Mouse (Mus musculus): ENCODE measurements around the gene Zfp651. TPM values are rescaled to one million over a fixed set of nuclear protein-coding genes. Genes with fewer than 3 reads are reported as not detected.

Gene Zfp651
- 83.0 TPM for polyA plus RNA-seq (2014; fragmentation: Illumina TruSeq; extraction: RNeasy Lipid Tissue Mini Kit (QIAGEN cat#74804); ENCODE audit: low read depth, low replicate concordance)

DNA sequence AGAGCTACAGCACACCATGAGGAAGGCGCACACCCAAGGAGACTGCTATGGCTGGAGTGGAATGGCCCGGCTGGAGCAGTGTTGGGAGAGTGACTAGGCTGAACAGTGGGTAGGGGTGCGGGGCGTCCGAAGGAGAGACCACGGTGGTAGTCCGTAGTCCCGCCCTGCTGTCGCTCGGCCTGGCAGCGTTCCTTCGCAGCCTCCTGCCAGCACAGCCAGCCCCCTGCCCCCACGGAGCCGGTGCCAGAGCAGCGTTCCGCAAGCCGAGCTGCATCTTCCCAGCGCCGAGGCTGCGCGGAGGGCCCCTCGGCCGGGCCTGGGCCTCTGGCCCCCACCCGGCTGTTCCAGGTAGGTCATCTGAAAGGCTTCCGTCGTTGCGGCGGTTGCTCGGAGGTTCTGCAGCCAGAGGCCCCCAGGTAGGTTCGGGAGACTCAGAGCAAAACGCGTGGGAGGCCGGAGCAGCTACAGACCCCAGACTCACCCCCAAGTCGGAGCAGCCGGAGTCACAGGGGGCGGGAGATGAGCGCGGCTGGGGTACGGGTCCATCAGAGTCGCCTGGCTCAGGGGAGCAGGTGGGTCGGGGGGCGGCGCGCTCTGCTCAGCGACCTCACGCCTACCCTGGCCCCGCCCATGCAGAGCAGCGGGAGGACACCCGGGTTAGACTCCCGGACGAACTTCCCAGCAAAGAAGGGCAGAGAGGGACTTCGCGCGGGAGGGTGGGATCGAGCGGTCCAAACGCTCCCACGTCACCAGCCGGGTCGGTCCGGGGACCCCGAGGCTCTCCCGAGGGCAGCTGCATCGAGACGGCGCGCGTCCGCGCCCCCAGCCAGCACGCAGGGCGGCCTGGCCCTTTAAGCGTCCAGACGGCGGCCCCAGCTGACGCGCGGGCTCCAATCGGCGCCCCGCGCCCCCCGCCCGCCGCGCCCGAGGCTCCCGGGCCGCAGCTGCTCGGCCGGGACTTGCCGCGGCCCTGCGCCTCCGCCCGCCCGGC is at the start of gene Zfp651:
TSS of gene Zfp651 (plus strand) at position 240 of the 991 bp plus-strand sequence.

GRCm38 (mm10) chr9:121709898-121710583 is 49.1 kb upstream of the Zfp651 start, which contains the start of gene Ss18l2:
Gene Ss18l2 (plus strand): TSS chr9:121710329.

DNA sequence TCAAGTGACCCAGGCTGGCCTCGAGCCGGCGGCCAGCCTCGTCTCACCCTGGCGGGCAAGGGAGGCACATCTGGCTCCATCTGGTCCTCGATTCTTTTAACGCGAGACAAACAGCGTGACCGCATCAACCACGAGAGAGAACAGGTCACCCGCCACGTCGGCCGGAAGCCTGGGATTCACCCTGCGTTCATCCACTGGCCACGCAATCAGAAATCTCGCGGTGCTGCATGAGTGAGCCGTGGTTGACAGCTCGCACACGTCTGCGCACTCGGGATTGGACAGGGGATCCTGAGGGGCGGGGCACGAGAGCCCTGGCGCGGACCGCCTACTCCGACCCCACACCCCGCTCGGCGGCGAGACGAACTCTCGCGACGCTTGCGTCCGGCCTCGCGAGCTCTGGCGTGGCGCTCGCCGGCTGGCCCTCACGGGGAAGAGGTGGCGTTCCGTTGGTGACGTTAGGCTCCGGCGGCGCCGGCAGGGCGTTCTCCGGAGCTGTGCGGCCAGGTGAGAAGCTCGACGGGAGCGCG is 40.3 kb upstream of the Zfp651 start, which contains the start of gene Nktr:
TSS of gene Nktr (plus strand) at position 378 of the 527 bp plus-strand sequence.

GRCm38 (mm10) chr9:121777484-121778065 is 18.4 kb downstream of the Zfp651 start, which contains the start of gene Klhl40:
Gene Klhl40 (plus strand): TSS chr9:121777607.

GRCm38 (mm10) chr9:121791757-121792521 is 32.8 kb downstream of the Zfp651 start, which contains the start of gene Hhatl:
Gene Hhatl (minus strand): TSS chr9:121792507.

Other genes with a start within 250 kb of the Zfp651 start
- not detected for gene Lyzl4, start 117.2 kb upstream of the Zfp651 start, polyA plus RNA-seq (2014; fragmentation: Illumina TruSeq; extraction: RNeasy Lipid Tissue Mini Kit (QIAGEN cat#74804); ENCODE audit: low read depth, low replicate concordance)
- 0.29 TPM for gene Vipr1, start 116.6 kb upstream of the Zfp651 start, polyA plus RNA-seq (2014; fragmentation: Illumina TruSeq; extraction: RNeasy Lipid Tissue Mini Kit (QIAGEN cat#74804); ENCODE audit: low read depth, low replicate concordance)
- 5.1 TPM for gene Sec22c, start 53.8 kb upstream of the Zfp651 start, polyA plus RNA-seq (2014; fragmentation: Illumina TruSeq; extraction: RNeasy Lipid Tissue Mini Kit (QIAGEN cat#74804); ENCODE audit: low read depth, low replicate concordance)
- 186 TPM for gene Ss18l2, start 49.0 kb upstream of the Zfp651 start, polyA plus RNA-seq (2014; fragmentation: Illumina TruSeq; extraction: RNeasy Lipid Tissue Mini Kit (QIAGEN cat#74804); ENCODE audit: low read depth, low replicate concordance)
- 41.3 TPM for gene Nktr, start 40.2 kb upstream of the Zfp651 start, polyA plus RNA-seq (2014; fragmentation: Illumina TruSeq; extraction: RNeasy Lipid Tissue Mini Kit (QIAGEN cat#74804); ENCODE audit: low read depth, low replicate concordance)
- 19.7 TPM for gene Klhl40, start 18.3 kb downstream of the Zfp651 start, polyA plus RNA-seq (2014; fragmentation: Illumina TruSeq; extraction: RNeasy Lipid Tissue Mini Kit (QIAGEN cat#74804); ENCODE audit: low read depth, low replicate concordance)
- gene Hhatl, start 33.2 kb downstream of the Zfp651 start, polyA plus RNA-seq (2014; fragmentation: Illumina TruSeq; extraction: RNeasy Lipid Tissue Mini Kit (QIAGEN cat#74804); ENCODE audit: low read depth, low replicate concordance) = 107 TPM
- not detected for gene Ccdc13, start 80.1 kb downstream of the Zfp651 start, polyA plus RNA-seq (2014; fragmentation: Illumina TruSeq; extraction: RNeasy Lipid Tissue Mini Kit (QIAGEN cat#74804); ENCODE audit: low read depth, low replicate concordance)
- 215 TPM for gene Higd1a, start 99.0 kb downstream of the Zfp651 start, polyA plus RNA-seq (2014; fragmentation: Illumina TruSeq; extraction: RNeasy Lipid Tissue Mini Kit (QIAGEN cat#74804); ENCODE audit: low read depth, low replicate concordance)
- 1.5 TPM for gene Ackr2, start 139.0 kb downstream of the Zfp651 start, polyA plus RNA-seq (2014; fragmentation: Illumina TruSeq; extraction: RNeasy Lipid Tissue Mini Kit (QIAGEN cat#74804); ENCODE audit: low read depth, low replicate concordance)
- not detected for gene Cyp8b1, start 157.0 kb downstream of the Zfp651 start, polyA plus RNA-seq (2014; fragmentation: Illumina TruSeq; extraction: RNeasy Lipid Tissue Mini Kit (QIAGEN cat#74804); ENCODE audit: low read depth, low replicate concordance)
- gene Fam198a, start 191.7 kb downstream of the Zfp651 start, polyA plus RNA-seq (2014; fragmentation: Illumina TruSeq; extraction: RNeasy Lipid Tissue Mini Kit (QIAGEN cat#74804); ENCODE audit: low read depth, low replicate concordance) = 0.97 TPM
- gene Pomgnt2, start 237.8 kb downstream of the Zfp651 start, polyA plus RNA-seq (2014; fragmentation: Illumina TruSeq; extraction: RNeasy Lipid Tissue Mini Kit (QIAGEN cat#74804); ENCODE audit: low read depth, low replicate concordance) = 14.0 TPM